Mouse (Mus musculus): Measurements from ENCODE around the gene Sohlh2. TPM values are rescaled to one million over a fixed set of nuclear protein-coding genes. Genes with fewer than 3 reads are reported as not detected.

Sohlh2 gene
- polyA plus RNA-seq, 1 experiment from 2014 or later = 0.09 TPM

- H3K4me1 ChIP-seq (ENCODE audit: control insufficient read depth, insufficient read depth, low read length) = no peaks in the 10 kb centered on the region
- no peak overlapping the region for H3K9ac ChIP-seq (ENCODE audit: low read length)
- H3K4me3 ChIP-seq (ENCODE audit: low read length) = no peak overlapping the region
- no peak overlapping the region for H3K4me2 ChIP-seq (ENCODE audit: low read depth, low read length)
- H3K27me3 ChIP-seq (ENCODE audit: control insufficient read depth, insufficient read depth, low read length) = no peaks in the 10 kb centered on the region
- H3K36me3 ChIP-seq (ENCODE audit: control insufficient read depth, insufficient read depth) = no peaks in the 10 kb centered on the region
- no peak for ATAC-seq (replicated peaks; ENCODE audit: extremely low read depth, insufficient read depth, low FRiP score)
- peaks cover 3% of the 10 kb centered on the region for H3K9me3 ChIP-seq (replicated peaks; ENCODE audit: control insufficient read depth, low read length)
- H3K27ac ChIP-seq (ENCODE audit: low read length) = no peak overlapping the region
- WGBS = 74% methylated on average over 2 of the region's 2 CpGs
These were observed 40.7 kb downstream of the Sohlh2 start for GRCm38 (mm10) chr3:55222502-55222901.

- WGBS = 71% methylated on average over 3 of the region's 3 CpGs
These were observed 42.0 kb downstream of the Sohlh2 start for GRCm38 (mm10) chr3:55223862-55224261.

GRCm38 (mm10) chr3:55226501-55227213, 44.8 kb downstream of the Sohlh2 start:
- peaks cover 3% of the 10 kb centered on the region; the same call in 1 of the 2 replicates for H3K9me3 ChIP-seq (replicated peaks; ENCODE audit: control insufficient read depth, low read length)
- H3K27ac ChIP-seq (ENCODE audit: low read length) = no peak overlapping the region
- H3K4me3 ChIP-seq (ENCODE audit: low read length) = no peak overlapping the region
- ATAC-seq (replicated peaks; ENCODE audit: extremely low read depth, insufficient read depth, low FRiP score) = no peak
- H3K27me3 ChIP-seq (ENCODE audit: control insufficient read depth, insufficient read depth, low read length) = no peaks in the 10 kb centered on the region
- WGBS = 39% methylated on average over 18 of the region's 18 CpGs
- H3K4me2 ChIP-seq (ENCODE audit: low read depth, low read length) = no peak overlapping the region
- no peaks in the 10 kb centered on the region for H3K4me1 ChIP-seq (ENCODE audit: control insufficient read depth, insufficient read depth, low read length)
- no peak overlapping the region for H3K9ac ChIP-seq (ENCODE audit: low read length)
- H3K36me3 ChIP-seq (ENCODE audit: control insufficient read depth, insufficient read depth) = no peaks in the 10 kb centered on the region

More at GRCm38 (mm10) chr3:55223862-55224261, 42.0 kb downstream of the Sohlh2 start:
- Histone ChIP-seq H3K27ac (ENCODE audit: low read length) (no peak overlapping the region), H3K27me3 (ENCODE audit: control insufficient read depth, insufficient read depth, low read length) (no peaks in the 10 kb centered on the region), H3K4me3 (ENCODE audit: low read length) (no peak overlapping the region), H3K9ac (ENCODE audit: low read length) (no peak overlapping the region), H3K4me2 (ENCODE audit: low read depth, low read length) (no peak overlapping the region), H3K9me3 (replicated peaks; ENCODE audit: control insufficient read depth, low read length) (peaks cover 3% of the 10 kb centered on the region), H3K4me1 (ENCODE audit: control insufficient read depth, insufficient read depth, low read length) (no peaks in the 10 kb centered on the region), H3K36me3 (ENCODE audit: control insufficient read depth, insufficient read depth) (no peaks in the 10 kb centered on the region)
- no peak for ATAC-seq (replicated peaks; ENCODE audit: extremely low read depth, insufficient read depth, low FRiP score)

GRCm38 (mm10) chr3:55227214-55227581, 45.4 kb downstream of the Sohlh2 start:
- 41% methylated on average over 4 of the region's 4 CpGs for WGBS
- Histone ChIP-seq H3K9ac (ENCODE audit: low read length) (no peak overlapping the region), H3K27me3 (ENCODE audit: control insufficient read depth, insufficient read depth, low read length) (no peaks in the 10 kb centered on the region), H3K4me1 (ENCODE audit: control insufficient read depth, insufficient read depth, low read length) (no peaks in the 10 kb centered on the region), H3K27ac (ENCODE audit: low read length) (no peak overlapping the region), H3K36me3 (ENCODE audit: control insufficient read depth, insufficient read depth) (no peaks in the 10 kb centered on the region), H3K4me3 (ENCODE audit: low read length) (no peak overlapping the region), H3K4me2 (ENCODE audit: low read depth, low read length) (no peak overlapping the region), H3K9me3 (replicated peaks; ENCODE audit: control insufficient read depth, low read length) (peaks cover 3% of the 10 kb centered on the region; the same call in 1 of the 2 replicates)
- ATAC-seq (replicated peaks; ENCODE audit: extremely low read depth, insufficient read depth, low FRiP score) = no peak

- peak within 1 kb of the TSS; percentile 61; the same call in 1 of the 2 replicates for H3K9ac ChIP-seq (ENCODE audit: low read length)
- no peak for ATAC-seq (replicated peaks; ENCODE audit: extremely low read depth, insufficient read depth, low FRiP score)
- H3K4me3 ChIP-seq (ENCODE audit: low read length) = peak within 1 kb of the TSS; percentile 56
- no peaks in the 10 kb centered on the region for H3K36me3 ChIP-seq (ENCODE audit: control insufficient read depth, insufficient read depth)
- H3K9me3 ChIP-seq (replicated peaks; ENCODE audit: control insufficient read depth, low read length) = no peaks in the 10 kb centered on the region
- peaks cover 3% of the 10 kb centered on the region; the same call in 1 of the 2 replicates for H3K4me1 ChIP-seq (ENCODE audit: control insufficient read depth, insufficient read depth, low read length)
- peaks cover 2% of the 10 kb centered on the region; the same call in 1 of the 2 replicates for H3K27me3 ChIP-seq (ENCODE audit: control insufficient read depth, insufficient read depth, low read length)
- H3K27ac ChIP-seq (ENCODE audit: low read length) = no peak within 1 kb of the TSS
- peak within 1 kb of the TSS; percentile 89 for H3K4me2 ChIP-seq (ENCODE audit: low read depth, low read length)
- WGBS = 35% methylated on average over 10 of the region's 10 CpGs
These were observed 60.0 kb downstream of the Sohlh2 start, which contains the start of gene Dclk1 for GRCm38 (mm10) chr3:55241730-55242421. Gene Dclk1 (plus strand): TSS chr3:55242364.

GRCm38 (mm10) chr3:55242422-55243055, 60.7 kb downstream of the Sohlh2 start:
- WGBS = under 1% methylated on average over 40 of the region's 45 CpGs
- peaks cover 2% of the 10 kb centered on the region; the same call in 1 of the 2 replicates for H3K27me3 ChIP-seq (ENCODE audit: control insufficient read depth, insufficient read depth, low read length)
- H3K4me2 ChIP-seq (ENCODE audit: low read depth, low read length) = peak overlapping the region; percentile 89
- H3K9me3 ChIP-seq (replicated peaks; ENCODE audit: control insufficient read depth, low read length) = no peaks in the 10 kb centered on the region
- H3K27ac ChIP-seq (ENCODE audit: low read length) = no peak overlapping the region
- peak overlapping the region; percentile 61; the same call in 1 of the 2 replicates for H3K9ac ChIP-seq (ENCODE audit: low read length)
- ATAC-seq (replicated peaks; ENCODE audit: extremely low read depth, insufficient read depth, low FRiP score) = peak; percentile 84
- no peaks in the 10 kb centered on the region for H3K36me3 ChIP-seq (ENCODE audit: control insufficient read depth, insufficient read depth)
- peak overlapping the region; percentile 56 for H3K4me3 ChIP-seq (ENCODE audit: low read length)
- H3K4me1 ChIP-seq (ENCODE audit: control insufficient read depth, insufficient read depth, low read length) = peaks cover 3% of the 10 kb centered on the region; the same call in 1 of the 2 replicates

- Histone ChIP-seq H3K4me3 (ENCODE audit: low read length) (peak overlapping the region; percentile 56), H3K27me3 (ENCODE audit: control insufficient read depth, insufficient read depth, low read length) (peaks cover 2% of the 10 kb centered on the region; the same call in 1 of the 2 replicates), H3K4me2 (ENCODE audit: low read depth, low read length) (peak overlapping the region; percentile 89), H3K9ac (ENCODE audit: low read length) (peak overlapping the region; percentile 61; the same call in 1 of the 2 replicates), H3K4me1 (ENCODE audit: control insufficient read depth, insufficient read depth, low read length) (peaks cover 3% of the 10 kb centered on the region; the same call in 1 of the 2 replicates), H3K36me3 (ENCODE audit: control insufficient read depth, insufficient read depth) (no peaks in the 10 kb centered on the region), H3K9me3 (replicated peaks; ENCODE audit: control insufficient read depth, low read length) (no peaks in the 10 kb centered on the region), H3K27ac (ENCODE audit: low read length) (no peak overlapping the region)
- WGBS = 2% methylated on average over 8 of the region's 8 CpGs
- ATAC-seq (replicated peaks; ENCODE audit: extremely low read depth, insufficient read depth, low FRiP score) = no peak
These were observed 61.2 kb downstream of the Sohlh2 start for GRCm38 (mm10) chr3:55243056-55243471.

- no peak overlapping the region for H3K4me2 ChIP-seq (ENCODE audit: low read depth, low read length)
These were observed 62.3 kb downstream of the Sohlh2 start for GRCm38 (mm10) chr3:55244087-55244486.

More at GRCm38 (mm10) chr3:55244087-55244486, 62.3 kb downstream of the Sohlh2 start:
- H3K27ac ChIP-seq (ENCODE audit: low read length) = no peak overlapping the region
- H3K27me3 ChIP-seq (ENCODE audit: control insufficient read depth, insufficient read depth, low read length) = peaks cover 2% of the 10 kb centered on the region; the same call in 1 of the 2 replicates
- WGBS = 81% methylated on average over 6 of the region's 6 CpGs
- H3K9ac ChIP-seq (ENCODE audit: low read length) = no peak overlapping the region
- H3K9me3 ChIP-seq (replicated peaks; ENCODE audit: control insufficient read depth, low read length) = no peaks in the 10 kb centered on the region
- peaks cover 5% of the 10 kb centered on the region for H3K4me1 ChIP-seq (ENCODE audit: control insufficient read depth, insufficient read depth, low read length)
- H3K36me3 ChIP-seq (ENCODE audit: control insufficient read depth, insufficient read depth) = no peaks in the 10 kb centered on the region
- no peak overlapping the region for H3K4me3 ChIP-seq (ENCODE audit: low read length)
- ATAC-seq (replicated peaks; ENCODE audit: extremely low read depth, insufficient read depth, low FRiP score) = no peak

Data from heart, embryonic 16.5 days (tissue).